Mouse (Mus musculus): Measurements from ENCODE around the gene Cd24a. TPM values are rescaled to one million over a fixed set of nuclear protein-coding genes. Genes with fewer than 3 reads are reported as not detected.

Gene Cd24a
- total RNA-seq, 2 experiments from 2014 or later, result 6.8 to 11.0 TPM

DNA sequence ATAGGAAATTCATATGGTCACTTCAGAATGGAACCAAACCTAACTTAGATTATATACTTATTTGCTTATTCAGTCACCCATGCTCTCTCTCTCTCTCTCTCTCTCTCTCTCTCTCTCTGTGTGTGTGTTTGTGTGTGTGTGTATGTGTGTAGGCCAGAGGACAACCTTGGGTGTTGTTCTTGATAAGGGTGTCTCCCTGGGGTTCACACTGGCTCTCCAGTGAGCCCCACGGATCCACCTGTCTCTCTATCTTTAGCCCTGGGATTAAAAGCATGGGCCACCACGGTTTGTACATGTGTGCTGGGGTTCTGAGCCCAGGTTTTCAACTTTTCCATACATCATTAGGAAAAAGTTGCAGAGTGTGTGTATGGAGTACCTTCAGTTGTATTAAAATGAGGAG lies 41.9 kb downstream of the Cd24a start:
- intact Hi-C loops (cut with DNase I), result no loop called here
- no peak for DNase-seq

DNA sequence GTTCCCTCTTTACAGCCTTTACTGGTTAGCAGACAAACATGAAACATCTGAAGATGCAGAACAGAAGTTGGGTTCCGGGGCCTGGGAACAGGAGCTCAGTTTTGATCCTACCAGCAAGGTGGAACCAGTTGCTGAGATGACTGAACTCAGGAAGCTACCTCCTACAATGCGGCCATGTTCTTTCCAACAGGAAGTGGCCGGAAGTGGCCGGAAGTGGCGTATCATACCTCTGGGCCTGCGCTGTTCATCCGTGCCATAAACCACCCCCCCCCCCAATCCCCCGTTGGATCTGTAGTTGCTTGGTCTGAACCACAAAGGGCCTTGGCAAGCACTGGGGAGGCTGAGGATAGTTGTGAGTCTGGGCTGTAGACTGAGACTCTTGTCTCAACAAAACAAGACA lies 45.4 kb downstream of the Cd24a start:
- intact Hi-C loops (cut with DNase I), result no loop called here
- no peak for DNase-seq

DNA sequence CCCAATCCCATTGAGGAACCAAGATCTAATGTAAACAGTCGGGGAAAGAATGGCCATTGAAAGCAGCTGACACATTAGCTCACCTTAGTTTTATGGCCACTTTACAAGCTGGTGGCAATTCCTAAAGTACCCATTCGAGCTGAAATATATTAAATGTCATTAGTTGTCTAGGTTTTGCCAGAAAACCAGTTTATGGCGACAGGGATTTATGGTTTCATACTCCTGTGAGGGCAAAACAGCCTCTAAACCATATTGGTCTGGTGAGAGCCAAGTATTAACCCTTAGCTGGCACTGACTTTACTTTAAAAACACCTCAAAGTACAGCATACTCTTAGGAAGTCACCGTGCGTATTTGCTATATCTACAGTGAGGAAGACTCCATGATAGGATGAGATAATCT lies 46.3 kb downstream of the Cd24a start:
- intact Hi-C loops (cut with DNase I), result no loop called here
- DNase-seq, result no peak

DNA sequence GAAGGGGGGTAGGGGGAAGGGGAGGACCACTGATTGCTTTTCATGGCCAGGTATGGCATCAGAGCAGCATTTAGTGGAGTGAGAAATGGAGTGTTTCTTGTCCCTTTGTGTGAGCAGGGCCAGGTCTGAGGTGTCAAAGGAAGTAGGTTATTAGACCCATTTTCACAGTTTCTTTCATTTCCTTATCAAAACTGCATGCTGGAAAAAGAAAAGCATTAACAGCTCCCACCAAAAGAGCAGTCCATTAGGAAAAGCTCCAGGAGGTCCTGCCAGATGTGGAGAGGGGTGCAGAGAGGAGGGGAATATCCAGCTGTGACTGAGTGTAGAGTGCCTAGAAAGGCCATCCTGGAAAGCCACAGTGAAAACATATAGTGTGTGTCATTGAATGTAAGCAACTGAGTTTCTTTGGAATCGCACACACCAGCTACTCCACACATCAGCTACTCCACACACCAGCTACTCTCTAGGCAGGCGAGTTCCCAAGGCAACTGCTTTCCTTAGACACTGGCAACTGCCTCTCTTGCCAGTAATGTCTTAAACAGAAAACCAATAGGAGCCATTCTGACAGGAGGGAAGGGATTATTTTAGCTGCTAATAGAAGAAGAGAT lies 46.8 kb downstream of the Cd24a start:
- intact Hi-C loops (cut with DNase I), result no loop called here
- no peak for DNase-seq

DNA sequence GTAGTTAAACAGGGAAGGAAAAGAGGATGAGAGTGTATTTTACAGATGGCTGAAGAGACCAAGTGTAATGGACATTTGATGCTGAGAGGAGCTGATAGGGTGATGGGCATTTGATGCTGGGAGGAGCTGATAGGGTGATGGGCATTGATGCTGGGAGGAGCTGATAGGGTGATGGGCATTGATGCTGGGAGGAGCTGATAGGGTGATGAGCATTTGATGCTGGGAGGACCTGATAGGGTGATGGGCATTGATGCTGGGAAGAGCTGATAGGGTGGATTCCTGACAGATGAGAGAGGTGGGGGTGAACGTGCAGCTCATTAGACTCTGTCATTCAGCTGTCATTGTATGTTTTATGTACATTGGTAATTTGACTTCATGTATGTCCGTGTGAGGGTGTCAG lies 47.5 kb downstream of the Cd24a start:
- no peak for DNase-seq
- intact Hi-C loops (cut with DNase I), result no loop called here

DNA sequence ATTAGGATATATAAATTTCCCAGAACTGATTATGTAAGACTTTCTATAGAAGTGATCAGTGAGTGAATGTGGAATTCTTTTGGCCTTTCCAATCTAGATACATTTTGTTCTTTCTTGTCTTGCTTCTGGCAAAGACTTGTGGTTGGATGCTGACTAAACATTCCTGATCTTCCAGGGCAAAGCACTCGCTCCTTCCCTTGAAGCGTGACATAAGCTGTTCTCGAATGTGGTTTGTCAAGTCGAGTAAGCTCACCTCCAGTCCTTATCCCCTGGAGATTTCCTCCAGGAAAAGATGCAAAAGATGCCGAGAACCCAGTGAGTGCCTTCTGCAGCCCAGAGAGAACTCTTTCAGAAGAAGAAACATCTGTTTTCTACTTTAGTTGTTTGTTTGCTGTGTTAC lies 51.1 kb downstream of the Cd24a start:
- intact Hi-C loops (cut with DNase I), result no loop called here
- DNase-seq, result no peak

DNA sequence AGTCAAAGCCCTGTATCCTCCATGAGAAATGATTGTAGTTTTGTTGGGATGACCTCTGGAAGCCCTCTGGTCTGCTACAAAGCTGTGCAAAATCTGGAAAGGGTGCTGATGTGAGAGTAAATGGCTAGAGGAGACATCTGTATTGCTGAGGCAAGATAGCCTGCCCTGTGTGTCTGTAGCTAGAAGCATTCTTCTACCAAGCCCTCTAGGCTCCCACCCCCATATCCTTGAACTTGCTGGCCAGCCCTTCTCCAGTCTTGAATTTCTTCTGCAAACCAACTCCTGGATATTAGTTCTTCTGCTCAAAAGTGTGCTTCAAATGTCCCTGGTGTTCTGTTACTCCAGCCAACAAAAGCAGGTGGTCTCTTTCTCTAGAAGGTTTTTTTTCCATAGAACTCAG lies 51.8 kb downstream of the Cd24a start:
- intact Hi-C loops (cut with DNase I), result no loop called here
- no peak for DNase-seq

DNA sequence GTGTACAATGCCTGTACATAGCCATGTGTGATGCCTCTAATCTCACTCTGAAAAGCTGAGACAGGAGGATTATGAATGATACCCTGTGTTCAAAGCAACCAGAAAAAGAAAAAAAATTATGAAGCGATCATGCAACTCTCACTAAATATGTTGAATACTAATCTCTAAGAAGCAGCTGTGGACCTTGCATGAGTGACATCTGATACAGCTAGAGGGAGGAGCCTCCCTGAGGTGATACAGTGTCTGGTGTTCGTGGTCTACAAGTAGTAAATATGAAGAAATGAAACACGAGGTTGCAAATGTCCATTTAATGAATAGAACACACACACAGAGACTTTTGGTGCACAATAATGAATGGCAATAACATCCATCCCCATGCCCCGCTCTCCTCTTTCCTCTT lies 52.5 kb downstream of the Cd24a start:
- intact Hi-C loops (cut with DNase I), result no loop called here

DNA sequence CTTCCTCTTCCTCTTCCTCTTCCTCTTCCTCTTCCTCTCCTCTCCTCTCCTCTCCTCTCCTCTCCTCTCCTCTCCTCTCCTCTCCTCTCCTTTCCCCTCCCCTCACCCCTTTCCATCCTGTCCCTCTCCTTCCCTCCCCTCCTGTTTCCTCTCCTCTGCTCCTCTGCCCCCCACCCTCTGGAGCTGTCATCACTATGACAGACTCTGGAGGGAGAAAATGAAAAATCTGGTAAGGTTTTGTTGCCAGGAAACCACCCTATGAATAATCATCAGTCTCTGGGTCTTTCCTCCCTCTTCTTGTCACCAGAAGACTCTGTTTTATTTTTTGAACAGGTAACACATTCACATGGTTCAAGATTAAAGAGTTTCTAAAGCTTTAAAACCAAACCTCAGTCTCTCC lies 53.0 kb downstream of the Cd24a start:
- intact Hi-C loops (cut with DNase I), result no loop called here
- DNase-seq, result no peak

More for the DNA sequence above, 52.5 kb downstream of the Cd24a start:
- no peak for DNase-seq

DNA sequence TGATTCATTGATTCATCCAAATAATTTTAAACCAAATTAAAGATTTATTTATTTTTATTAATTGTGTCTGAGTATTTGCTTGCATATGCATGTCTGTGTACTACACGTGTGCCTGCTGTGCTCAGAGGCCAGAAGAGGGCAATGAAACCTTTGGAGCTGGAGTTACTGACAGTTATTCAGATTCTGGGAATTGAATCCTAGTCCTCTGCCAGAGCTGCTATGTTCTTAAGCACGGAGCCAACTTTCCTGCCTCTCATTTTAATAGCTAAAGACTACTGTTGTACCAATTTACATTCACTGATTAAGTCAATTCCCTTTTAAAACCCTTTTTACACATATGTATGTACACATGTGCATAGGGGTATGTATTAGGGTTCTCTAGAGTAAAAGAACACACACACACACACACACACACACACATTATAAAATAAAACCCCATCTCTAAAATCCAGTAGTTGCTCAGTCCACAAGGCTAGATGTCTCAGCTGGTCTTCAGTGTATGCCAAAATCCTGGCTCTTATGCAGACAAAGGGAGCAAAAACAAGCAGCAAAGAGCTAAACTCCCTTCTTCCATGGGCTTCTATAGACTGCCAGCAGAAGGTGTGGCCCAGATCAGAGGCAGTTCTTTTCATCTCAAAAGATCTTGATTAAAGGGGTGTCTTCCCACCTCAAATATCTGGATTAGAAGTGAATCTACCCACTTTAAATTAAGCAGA lies 53.7 kb downstream of the Cd24a start:
- intact Hi-C loops (cut with DNase I), result no loop called here
- no peak for DNase-seq

DNA sequence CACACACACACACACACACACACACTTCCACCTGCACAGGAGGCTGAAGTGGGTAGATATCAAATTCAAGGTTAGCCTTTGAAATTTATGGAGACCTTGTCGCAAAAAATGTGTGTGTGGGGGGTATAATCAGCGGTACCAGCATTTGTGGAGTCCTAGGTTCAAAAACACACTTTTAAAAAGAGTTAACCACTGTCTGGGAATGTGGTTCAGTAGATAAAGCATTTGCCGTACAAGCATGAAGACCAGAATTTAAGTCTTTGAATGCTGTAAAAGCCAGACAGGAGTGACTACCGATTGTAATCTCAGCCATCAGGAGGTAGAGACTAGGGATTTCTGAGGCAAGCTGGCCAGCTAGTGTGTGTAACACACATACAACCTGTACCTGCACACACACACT lies 55.0 kb downstream of the Cd24a start:
- DNase-seq, result no peak
- intact Hi-C loops (cut with DNase I), result no loop called here

Other genes with a start within 250 kb of the Cd24a start
- gene Bend3, start 99.5 kb upstream of the Cd24a start, total RNA-seq (2021), result 10 to 100 TPM in 1 of 2 experiments, 1 to 10 TPM in 1; 8.7 to 11.0 TPM
- gene Gm9803, start 54.2 kb upstream of the Cd24a start, total RNA-seq (2021), result 10 to 100 TPM in 1 of 2 experiments, 1 to 10 TPM in 1; 5.0 to 12.9 TPM
- 10 to 100 TPM; 91.6 to 94.8 TPM for gene 1700021F05Rik, start 37.3 kb upstream of the Cd24a start, total RNA-seq (2021)

Data from heart, postnatal 10 days (tissue).